Mouse (Mus musculus) CD4-positive naive resting alpha-beta T cell, adult 57 days (primary cell): Measurements from ENCODE around the gene Cntn1. TPM values are rescaled to one million over a fixed set of nuclear protein-coding genes. Genes with fewer than 3 reads are reported as not detected.

Experiments used
- total RNA-seq: library from RNA; stranded (reverse); gene quantifications from one replicate; pipeline ENCODE4 v1.2.4, GENCODE M21; 2023

The Cntn1 gene
- not detected for total RNA-seq

GRCm38 (mm10) chr15:92050996-92051352, at the start of gene Cntn1:
Gene Cntn1, plus strand, starts transcription at chr15:92051165.

Other genes starting within 250 kb of the Cntn1 start
- not detected for gene Smgc, start 212.9 kb upstream of the Cntn1 start, total RNA-seq